16 mouse cellular contexts compared by ENCODE assay signal in genomic region chr17:49477370-49477769, GRCm38 (mm10). TPM values are rescaled to one million over a fixed set of nuclear protein-coding genes. Genes with fewer than 3 reads are reported as not detected.
DNase-seq lines count a peak whose midpoint lies in the region; ATAC-seq and TF ChIP-seq lines count a peak whose summit lies in the region.
"Had no signal": no experiment of that assay in that cellular context is flagged by ENCODE, and none has a peak within 500 bp of the region (broad histone marks: within the 10 kb centered on the region; RNA-seq: fewer than 3 reads in every experiment).

No protein-coding gene starts in this region.

- TF ChIP-seq CTCF in kidney, adult 2 months (conservative IDR thresholded peaks at IDR 0.05; ENCODE audit: insufficient read depth, insufficient read length, low read depth, low read length): no peak
- TF ChIP-seq CTCF in thymus, adult 2 months (IDR thresholded peaks at IDR 0.05; ENCODE audit: borderline replicate concordance, control insufficient read depth, extremely low read depth, insufficient read depth, low read length, poor library complexity): no peak

- H3K4me3 ChIP-seq in heart, embryonic 13.5 days: no peak overlapping the region
- H3K4me3 ChIP-seq in kidney, adult 2 months (ENCODE audit: insufficient read depth, low read depth, low read length): no peak overlapping the region
- H3K4me3 ChIP-seq in thymus, adult 2 months (ENCODE audit: control insufficient read depth, insufficient read depth, low read length): no peak overlapping the region
- H3K4me3 ChIP-seq: heart, embryonic 10.5 days; layer of hippocampus, adult 2 months; limb, embryonic 12.5 days had no signal

- no peak overlapping the region for H3K9ac ChIP-seq in heart, embryonic 13.5 days
- H3K9ac ChIP-seq: hindbrain, embryonic 14.5 days; limb, embryonic 12.5 days had no signal

- peaks cover 44% of the 10 kb centered on the region for H3K36me3 ChIP-seq in heart, embryonic 13.5 days
- no peaks in the 10 kb centered on the region for H3K36me3 ChIP-seq in kidney, adult 2 months (ENCODE audit: control insufficient read depth, insufficient read depth, low read length)
- H3K36me3 ChIP-seq in thymus, adult 2 months (ENCODE audit: control insufficient read depth, insufficient read depth, low read length): no peaks in the 10 kb centered on the region
- H3K36me3 ChIP-seq: G1E had no signal

- no peaks in the 10 kb centered on the region for H3K9me3 ChIP-seq in heart, embryonic 13.5 days
- H3K9me3 ChIP-seq: heart, embryonic 10.5 days; limb, embryonic 12.5 days had no signal

- H3K4me1 ChIP-seq in heart, embryonic 13.5 days: peaks cover 32% of the 10 kb centered on the region
- H3K4me1 ChIP-seq in kidney, adult 2 months (ENCODE audit: control insufficient read depth, insufficient read depth, low read length): no peaks in the 10 kb centered on the region
- no peaks in the 10 kb centered on the region for H3K4me1 ChIP-seq in thymus, adult 2 months (replicated peaks; ENCODE audit: control insufficient read depth, insufficient read depth, low read length)

- H3K27me3 ChIP-seq in heart, embryonic 13.5 days (replicated peaks): no peaks in the 10 kb centered on the region
- H3K27me3 ChIP-seq in kidney, adult 2 months (replicated peaks; ENCODE audit: control insufficient read depth, insufficient read depth, low read length): no peaks in the 10 kb centered on the region
- no peaks in the 10 kb centered on the region for H3K27me3 ChIP-seq in thymus, adult 2 months (ENCODE audit: control insufficient read depth, insufficient read depth, low read length)
- H3K27me3 ChIP-seq: limb, embryonic 12.5 days had no signal

- TF ChIP-seq POLR2A in kidney, adult 2 months (IDR thresholded peaks at IDR 0.05; ENCODE audit: low read depth, low read length): no peak
- TF ChIP-seq POLR2A in thymus, adult 2 months (IDR thresholded peaks at IDR 0.05; ENCODE audit: control insufficient read depth, extremely low read depth, insufficient read depth, low read length, poor library complexity): no peak

- no peak for DNase-seq in heart, adult 8-10 months (ENCODE audit: low spot score)
- DNase-seq in kidney, adult 2 months: peak; percentile 77
- DNase-seq in kidney, postnatal 4 days: peak; percentile 77 to 85
- peak; percentile 76 for DNase-seq in lung, postnatal 36 days
- no peak for DNase-seq in ovary, postnatal 10 days (ENCODE audit: low spot score)
- DNase-seq in thymus, adult 2 months: no peak
- DNase-seq: B cell, adult 2 months; cerebellum, adult 8-10 months; embryo, embryonic 11 days had no signal

- no peak overlapping the region for H3K4me2 ChIP-seq in heart, embryonic 13.5 days
- H3K4me2 ChIP-seq: hindbrain, embryonic 14.5 days; limb, embryonic 12.5 days had no signal

- no peak for ATAC-seq in heart, embryonic 13.5 days (ENCODE audit: extremely low read depth, insufficient number of reproducible peaks, low FRiP score, low TSS enrichment)
- ATAC-seq in megakaryocyte progenitor cell, adult 5-6 weeks (replicated peaks; ENCODE audit: poor library complexity): no peak

- H3K27ac ChIP-seq in heart, embryonic 13.5 days (replicated peaks): peak overlapping the region; percentile 50; the same call in 1 of the 2 replicates
- H3K27ac ChIP-seq in kidney, adult 2 months (ENCODE audit: insufficient read depth, low read depth, low read length): no peak overlapping the region
- H3K27ac ChIP-seq in thymus, adult 2 months (ENCODE audit: control insufficient read depth, insufficient read depth, low read length): no peak overlapping the region
- H3K27ac ChIP-seq: heart, embryonic 10.5 days; hindbrain, embryonic 14.5 days; layer of hippocampus, adult 2 months; limb, embryonic 12.5 days had no signal

- WGBS in heart, embryonic 13.5 days: 56% methylated on average over 4 of the region's 4 CpGs
- 60% methylated on average over 4 of the region's 4 CpGs for WGBS in kidney, adult 2 months
- WGBS in thymus, adult 2 months: 85% methylated on average over 4 of the region's 4 CpGs

RNA-seq across cellular contexts. Expression of gene Mocs1, which starts 49.2 kb away (rescaled TPM):
- 5.0 and 5.9 TPM in 2 replicates for polyA plus RNA-seq in heart, embryonic 13.5 days (2015; fragmentation: Nextera tagmentation; extraction: Ambion mirVana)
- 10 to 100 TPM; 23.0 to 29.5 (median 24.5) TPM for total RNA-seq in heart, adult 8-10 months (2022)
- 41.4 and 41.5 TPM in 2 replicates for polyA plus RNA-seq in kidney, adult 2 months (2012; rRNA removed)
- 32.9 and 38.4 TPM in 2 replicates for polyA plus RNA-seq in thymus, adult 2 months (2012; rRNA removed)
- total RNA-seq in megakaryocyte progenitor cell, adult 5-6 weeks (2015): 31.7 and 35.7 TPM in 2 replicates
- total RNA-seq in megakaryocyte progenitor cell, adult 5-6 weeks (2017): 13.8 and 15.7 TPM in 2 replicates

Comparison
In these comparisons a context has a peak if more than half of its experiments do, and no peak if none do; other contexts are left out.
1. DNase-seq: peak in kidney, adult 2 months (single experiment), kidney, postnatal 4 days (2 of 2) and lung, postnatal 36 days (single experiment); none in heart, adult 8-10 months (single experiment), ovary, postnatal 10 days (single experiment) and thymus, adult 2 months (single experiment).